Mouse (Mus musculus) splenic B cell, adult 2 months (primary cell): Measurements from ENCODE around the gene Notum.
A peak's percentile ranks its signal among the peaks of the same experiment; 100 is the strongest.

Experiments used
- DNase-seq: peaks from one replicate; pipeline ENCODE4 v3.0.0-alpha.2; 2011; ENCODE audit warnings: low read depth, low spot score
- H3K27me3 ChIP-seq: 2 replicates; pipeline ENCODE4 v1.6.1; 2012; ENCODE audit warnings: mild to moderate bottlenecking, low read length, moderate library complexity, mixed read lengths; ENCODE audit not compliant: control insufficient read depth, poor library complexity, insufficient read depth, severe bottlenecking
- H3K36me3 ChIP-seq: 2 replicates; pipeline ENCODE4 v1.6.1; 2012; ENCODE audit warnings: mild to moderate bottlenecking, low read length, moderate library complexity, mixed read lengths; ENCODE audit not compliant: control insufficient read depth, poor library complexity, insufficient read depth, severe bottlenecking

Gene Notum

GRCm38 (mm10) chr11:120633520-120634343, 27.2 kb downstream of the Notum start, which contains the start of gene Mafg:
Gene Mafg (minus strand): TSS chr11:120633600.
- DNase-seq = peak; percentile 95
- Histone ChIP-seq H3K27me3 (no peaks in the 10 kb centered on the region), H3K36me3 (no peaks in the 10 kb centered on the region)

- DNase-seq = peak; percentile 62
- no peaks in the 10 kb centered on the region for H3K36me3 ChIP-seq
- H3K27me3 ChIP-seq = no peaks in the 10 kb centered on the region
Observed at GRCm38 (mm10) chr11:120632559-120633519, 28.1 kb downstream of the Notum start.

- Histone ChIP-seq H3K36me3 (no peaks in the 10 kb centered on the region), H3K27me3 (no peaks in the 10 kb centered on the region)
- no peak for DNase-seq
Observed at GRCm38 (mm10) chr11:120631726-120632448, 29.1 kb downstream of the Notum start.

GRCm38 (mm10) chr11:120630881-120631725, 29.9 kb downstream of the Notum start:
- Histone ChIP-seq H3K27me3 (no peaks in the 10 kb centered on the region), H3K36me3 (no peaks in the 10 kb centered on the region)
- no peak for DNase-seq

- DNase-seq = no peak
- Histone ChIP-seq H3K27me3 (no peaks in the 10 kb centered on the region), H3K36me3 (no peaks in the 10 kb centered on the region)
Observed at GRCm38 (mm10) chr11:120630401-120630871, 30.5 kb downstream of the Notum start.

- DNase-seq = no peak
- Histone ChIP-seq H3K27me3 (no peaks in the 10 kb centered on the region), H3K36me3 (no peaks in the 10 kb centered on the region)
Observed at GRCm38 (mm10) chr11:120629911-120630310, 31.1 kb downstream of the Notum start.

GRCm38 (mm10) chr11:120629341-120629730, 31.6 kb downstream of the Notum start:
- no peaks in the 10 kb centered on the region for H3K36me3 ChIP-seq
- no peaks in the 10 kb centered on the region for H3K27me3 ChIP-seq
- DNase-seq = peak; percentile 56

- no peak for DNase-seq
- Histone ChIP-seq H3K27me3 (no peaks in the 10 kb centered on the region), H3K36me3 (no peaks in the 10 kb centered on the region)
Observed at GRCm38 (mm10) chr11:120628601-120629340, 32.2 kb downstream of the Notum start.

GRCm38 (mm10) chr11:120627468-120628300, 33.3 kb downstream of the Notum start:
- peak; percentile 85 for DNase-seq
- H3K36me3 ChIP-seq = no peaks in the 10 kb centered on the region; the same call in 1 of the 2 replicates
- H3K27me3 ChIP-seq = no peaks in the 10 kb centered on the region

- DNase-seq = no peak
- Histone ChIP-seq H3K36me3 (peaks cover under 1% of the 10 kb centered on the region), H3K27me3 (no peaks in the 10 kb centered on the region)
Observed at GRCm38 (mm10) chr11:120626785-120627467, 34.0 kb downstream of the Notum start.

- H3K36me3 ChIP-seq = peaks cover 8% of the 10 kb centered on the region
- DNase-seq = no peak
- H3K27me3 ChIP-seq = no peaks in the 10 kb centered on the region
Observed at GRCm38 (mm10) chr11:120625152-120625775, 35.7 kb downstream of the Notum start, which contains the start of gene Sirt7. Gene Sirt7 (minus strand): TSS chr11:120625240.

- DNase-seq = peak; percentile 85
- no peaks in the 10 kb centered on the region for H3K27me3 ChIP-seq
- H3K36me3 ChIP-seq = peaks cover 8% of the 10 kb centered on the region
Observed at GRCm38 (mm10) chr11:120624680-120625111, 36.3 kb downstream of the Notum start.
